Mouse (Mus musculus) heart, postnatal 0 days (tissue): ENCODE measurements around the gene Fhad1. TPM values are rescaled to one million over a fixed set of nuclear protein-coding genes. Genes with fewer than 3 reads are reported as not detected.
A peak's percentile ranks its signal among the peaks of the same experiment; 100 is the strongest.

Experiments
- ATAC-seq: fragments of 200-750 bp; cut with Nextera tagmentation; 2 replicates; pipeline ENCODE4 v1.8.0; 2017; ENCODE audit warnings: low read depth, moderate number of reproducible peaks, moderate library complexity; ENCODE audit not compliant: insufficient read depth
- DNase-seq: peaks from one replicate; pipeline ENCODE4 v3.0.0-alpha.2; 2016; ENCODE audit warnings: low spot score
- H3K27ac ChIP-seq: fragments of 300-500 bp; sonication (generic); 2 replicates; pipeline ENCODE4 v1.5.1; 2014; ENCODE audit warnings: low read depth, mild to moderate bottlenecking
- H3K27me3 ChIP-seq: fragments of 300-500 bp; sonication (generic); 2 replicates; pipeline ENCODE4 v1.6.1; 2014; ENCODE audit warnings: low read length, mixed read lengths; ENCODE audit not compliant: control insufficient read depth, insufficient read depth
- H3K36me3 ChIP-seq: fragments of 300-500 bp; sonication (generic); replicated peaks from 2 replicates; pipeline ENCODE4 v1.6.1; 2014; ENCODE audit warnings: low read length, mixed read lengths; ENCODE audit not compliant: control insufficient read depth, insufficient read depth
- H3K4me1 ChIP-seq: fragments of 300-500 bp; sonication (generic); 2 replicates; pipeline ENCODE4 v1.6.1; 2014; ENCODE audit warnings: antibody characterized with exemption; ENCODE audit not compliant: control insufficient read depth, insufficient read depth
- H3K4me2 ChIP-seq: fragments of 300-500 bp; sonication (generic); 2 replicates; pipeline ENCODE4 v1.6.1; 2014; ENCODE audit warnings: low read depth, mild to moderate bottlenecking, low read length, moderate library complexity
- H3K4me3 ChIP-seq: fragments of 300-500 bp; sonication (generic); 2 replicates; pipeline ENCODE4 v1.5.1; 2014; ENCODE audit warnings: low read depth, low read length
- H3K9ac ChIP-seq: fragments of 300-500 bp; sonication (generic); replicated peaks from 2 replicates; pipeline ENCODE4 v1.6.1; 2014; ENCODE audit warnings: low read depth, low read length, mixed read lengths
- H3K9me3 ChIP-seq: fragments of 300-500 bp; sonication (generic); replicated peaks from 2 replicates; pipeline ENCODE4 v1.6.1; 2016; ENCODE audit warnings: low read length; ENCODE audit not compliant: control insufficient read depth
- CTCF ChIP-seq: IDR thresholded peaks from 2 replicates; pipeline ENCODE4 v1.5.1; 2016; ENCODE audit warnings: antibody characterized with exemption, control low read depth, low read depth
- EP300 ChIP-seq: IDR thresholded peaks from 2 replicates; pipeline ENCODE4 v1.6.1; 2016; ENCODE audit warnings: antibody characterized with exemption, low read depth
- WGBS: fragments of 180-500 bp; shearing (Covaris S2); extraction: QIAGEN DNeasy Blood & Tissue Kit; methylation state at CpG from one replicate; pipeline ENCODE4 v1.1.7; 2014; 5-methylcytosine and 5-hydroxymethylcytosine counted together
- polyA plus RNA-seq: library from polyadenylated mRNA; unstranded; fragments of >200 nt; fragmentation: Nextera tagmentation; extraction: Ambion mirVana; gene quantifications from 2 replicates; pipeline ENCODE4 v1.2.1, GENCODE M21; 2015
- total RNA-seq: library from RNA; depleted of rRNA; stranded (reverse); fragments of >200 nt; gene quantifications from 2 replicates; pipeline ENCODE4 v1.2.3, GENCODE M21; 2014; ENCODE audit warnings: low replicate concordance; rRNA removed

The Fhad1 gene
- total RNA-seq (3.3 TPM in 1 of 2 replicates, not detected in the other), polyA plus RNA-seq (1.5 and 2.7 TPM in 2 replicates)

- Histone ChIP-seq H3K4me3 (peak within 1 kb of the TSS; percentile 42), H3K9me3 (no peaks in the 10 kb centered on the region), H3K36me3 (no peaks in the 10 kb centered on the region), H3K4me2 (peak within 1 kb of the TSS; percentile 69), H3K4me1 (peaks cover 19% of the 10 kb centered on the region), H3K27me3 (no peaks in the 10 kb centered on the region), H3K9ac (peak within 1 kb of the TSS; percentile 31; the same call in 1 of the 2 replicates), H3K27ac (no peak within 1 kb of the TSS)
- 2% methylated on average over 44 of the region's 46 CpGs for WGBS
- TF ChIP-seq EP300 (no peak), CTCF (0 out of 2 replicates have a peak, but pooled peaks have one; percentile 14)
- ATAC-seq, result peak; percentile 86
- peak; percentile 63 for DNase-seq
These were observed at the start of gene Fhad1 for GRCm38 (mm10) chr4:142014659-142015608. Fhad1 (minus strand) TSS chr4:142015082.

DNA sequence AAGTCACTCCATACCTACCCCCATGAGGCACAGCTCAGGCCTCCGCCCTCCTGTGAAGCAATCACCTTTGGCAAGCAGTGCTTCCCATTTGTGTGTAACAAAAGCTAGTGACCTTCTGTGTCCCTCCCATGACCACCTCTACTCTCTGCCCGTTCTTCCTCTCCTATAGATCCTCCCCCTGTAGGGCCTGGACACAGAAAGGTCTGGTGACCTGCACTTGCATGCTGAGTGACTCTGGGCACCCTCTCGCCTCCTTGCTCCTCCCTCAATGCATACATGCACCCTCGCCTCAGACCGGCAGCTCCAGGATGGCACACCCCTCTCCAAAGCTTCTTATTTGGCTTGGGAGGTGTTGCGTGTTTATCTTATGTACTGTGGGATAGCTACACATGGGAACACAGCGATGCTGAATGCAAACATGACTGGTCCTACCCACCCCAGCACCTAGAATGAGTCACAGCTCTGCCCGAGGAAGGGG, 48.2 kb upstream of the Fhad1 start:
- H3K9me3 ChIP-seq, result no peaks in the 10 kb centered on the region
- no peaks in the 10 kb centered on the region for H3K27me3 ChIP-seq
- H3K4me1 ChIP-seq, result peaks cover 33% of the 10 kb centered on the region
- no peak overlapping the region for H3K27ac ChIP-seq
- H3K36me3 ChIP-seq, result no peaks in the 10 kb centered on the region; the same call in 1 of the 2 replicates
- H3K9ac ChIP-seq, result no peak overlapping the region
- 88% methylated on average over 8 of the region's 8 CpGs for WGBS
- no peak for DNase-seq
- ATAC-seq, result no peak
- H3K4me3 ChIP-seq, result no peak overlapping the region
- TF ChIP-seq EP300, result no peak
- no peak for TF ChIP-seq CTCF
- H3K4me2 ChIP-seq, result no peak overlapping the region

GRCm38 (mm10) chr4:142061485-142062240, 46.8 kb upstream of the Fhad1 start:
- Histone ChIP-seq H3K4me1 (peaks cover 42% of the 10 kb centered on the region), H3K27me3 (no peaks in the 10 kb centered on the region), H3K4me3 (no peak overlapping the region), H3K36me3 (no peaks in the 10 kb centered on the region; the same call in 1 of the 2 replicates), H3K4me2 (no peak overlapping the region), H3K27ac (peak overlapping the region; percentile 43; the same call in 1 of the 2 replicates), H3K9me3 (no peaks in the 10 kb centered on the region), H3K9ac (no peak overlapping the region)
- DNase-seq (no peak), ATAC-seq (no peak)
- 73% methylated on average over 23 of the region's 23 CpGs for WGBS
- TF ChIP-seq EP300, result no peak
- no peak for TF ChIP-seq CTCF

DNA sequence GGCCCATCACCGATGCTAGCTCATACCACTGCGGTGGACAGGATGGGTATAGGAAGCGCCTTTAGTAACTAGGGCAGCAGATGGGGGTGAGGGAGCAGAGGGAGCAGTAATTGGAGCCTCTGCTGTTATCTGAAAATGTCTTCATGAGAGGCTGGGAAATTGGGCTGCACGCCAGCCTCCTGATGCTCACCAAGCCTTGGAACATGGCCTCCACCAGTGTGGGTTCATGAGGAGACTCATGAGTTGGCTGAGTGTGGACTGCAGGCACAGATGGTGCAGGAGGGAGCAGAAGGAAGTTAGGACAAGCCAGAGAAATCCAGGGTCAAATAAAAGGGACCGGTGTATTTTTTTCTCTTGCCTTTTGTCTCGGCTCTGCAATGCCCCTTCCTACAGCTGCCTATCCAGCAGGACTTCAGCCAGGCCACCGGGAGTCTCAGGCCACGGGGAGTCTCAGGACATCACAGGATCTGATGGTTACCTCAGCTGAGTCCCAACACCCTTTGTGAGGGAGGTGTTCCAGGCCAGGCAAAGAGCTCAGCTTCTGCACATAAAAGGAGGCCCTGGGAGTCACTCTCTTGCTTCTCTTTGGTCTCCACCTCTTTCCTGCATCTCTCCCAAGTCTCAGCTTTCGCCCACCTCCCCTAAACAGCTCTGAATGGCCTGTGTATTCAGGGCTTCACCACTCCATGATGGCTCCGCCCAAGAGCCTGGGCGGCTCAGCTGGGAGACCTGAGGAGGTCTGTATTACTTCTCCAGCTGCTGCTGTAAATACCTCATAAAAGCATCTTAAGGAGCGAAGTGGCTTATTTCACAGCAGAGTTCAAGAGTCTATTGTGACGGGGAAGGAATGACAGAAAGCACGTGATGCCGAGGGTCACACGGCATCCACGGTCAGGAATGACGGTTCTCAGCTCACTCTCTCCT, 45.8 kb upstream of the Fhad1 start:
- Histone ChIP-seq H3K4me1 (peaks cover 35% of the 10 kb centered on the region), H3K36me3 (no peaks in the 10 kb centered on the region), H3K27me3 (no peaks in the 10 kb centered on the region), H3K4me3 (no peak overlapping the region), H3K9ac (no peak overlapping the region), H3K9me3 (no peaks in the 10 kb centered on the region), H3K4me2 (no peak overlapping the region), H3K27ac (peak overlapping the region; percentile 49)
- ATAC-seq (peak; percentile 5; the same call in 1 of the 2 replicates), DNase-seq (peak; percentile 73)
- TF ChIP-seq EP300 (no peak), CTCF (no peak)
- WGBS, result 54% methylated on average over 18 of the region's 18 CpGs
